Mouse (Mus musculus): ENCODE measurements at regions not wholly inside any gene's neighbourhood (a gene's known extent, or its start where the extent isn't known, plus 50 kb on each side); places are given as distances from the start of the nearest gene placed in this dataset.

DNA sequence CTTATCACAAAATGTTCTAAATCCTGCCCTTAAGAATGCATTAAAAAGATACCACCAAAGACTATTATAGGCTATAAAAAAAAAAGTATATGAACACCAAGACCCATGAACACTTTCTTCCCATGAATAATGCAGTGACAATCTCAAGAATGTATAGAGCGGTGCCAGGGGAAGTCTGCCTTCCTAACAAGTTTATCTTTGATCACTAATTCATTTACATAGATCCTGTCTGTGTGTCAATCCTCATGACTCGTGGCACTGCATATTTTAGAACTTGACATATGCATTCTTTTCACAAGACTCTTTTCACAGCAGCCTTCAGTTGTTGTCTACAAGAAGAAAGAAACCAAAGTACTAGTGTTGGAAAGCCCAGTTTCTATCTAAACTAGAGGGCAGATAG lies 373.4 kb upstream of the Gm9747 start:
- no peak for TF ChIP-seq CTCF (IDR thresholded peaks at IDR 0.05; ENCODE audit: low read depth, low read length)
- TF ChIP-seq POLR2A (IDR thresholded peaks at IDR 0.05; ENCODE audit: insufficient read depth, low read length): no peak

All from ES-Bruce4 (cell line).